Mouse (Mus musculus): ENCODE data around the gene Olfr1360.

DNA sequence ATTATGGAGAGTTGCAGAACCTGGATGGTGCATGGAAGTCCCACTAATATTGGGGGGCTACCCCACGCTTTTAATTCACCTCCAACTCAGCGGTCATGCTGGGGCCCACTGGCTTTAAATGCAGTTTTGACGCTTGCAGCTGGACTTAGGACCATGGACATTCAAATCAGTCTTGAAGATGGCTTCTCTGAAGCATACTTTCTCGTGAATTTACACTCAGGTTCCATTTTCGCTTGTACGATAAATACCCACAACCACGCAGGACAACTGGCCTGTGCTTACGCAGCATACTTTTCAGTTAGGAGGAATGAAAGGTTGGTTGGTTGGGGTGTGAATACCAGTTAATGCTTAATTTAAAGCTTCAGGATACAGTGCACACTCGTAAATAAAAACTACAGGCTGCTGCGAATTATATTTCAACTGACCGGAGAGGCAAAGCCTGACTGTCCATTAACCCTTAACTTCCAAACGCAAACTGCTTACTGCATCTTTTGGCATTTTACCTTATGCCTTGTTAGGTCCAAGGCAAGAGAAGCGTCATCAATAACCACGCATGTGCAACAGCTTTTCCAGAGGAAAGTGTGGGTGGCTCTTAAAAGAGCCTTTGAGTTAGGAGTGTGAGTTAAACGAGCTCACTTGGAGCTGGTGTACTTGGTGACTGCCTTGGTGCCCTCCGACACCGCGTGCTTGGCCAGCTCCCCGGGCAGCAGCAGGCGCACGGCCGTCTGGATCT is 38.1 kb upstream of the Olfr1360 start:
- TF ChIP-seq CTCF (IDR thresholded peaks at IDR 0.05; ENCODE audit: low read depth, low read length) (no peak), GATA1 (IDR thresholded peaks at IDR 0.05; ENCODE audit: borderline replicate concordance, low read length) (no peak), POLR2AphosphoS5 (IDR thresholded peaks at IDR 0.05; ENCODE audit: insufficient replicate concordance, low read depth, low read length) (peak; percentile 93; the same call in 1 of the 2 replicates), TAL1 (conservative IDR thresholded peaks at IDR 0.05; ENCODE audit: low read depth, low read length) (no peak), GATA2 (IDR thresholded peaks at IDR 0.05; ENCODE audit: borderline replicate concordance, low read depth, low read length) (no peak)

Measured in G1E (cell line).